Mouse (Mus musculus) erythroblast, embryonic 14.5 days (primary cell): ENCODE results near the gene Gm7534.

ENCODE experiments used
- GATA1 ChIP-seq: IDR thresholded peaks from 2 replicates; pipeline ENCODE4 v1.6.1; 2012; ENCODE audit warnings: low read length, inconsistent platforms, mixed read lengths
- TAL1 ChIP-seq: IDR thresholded peaks from 3 replicates; pipeline ENCODE4 v1.6.1; 2012; ENCODE audit warnings: low read length, inconsistent platforms, mixed read lengths

- TF ChIP-seq GATA1 (no peak), TAL1 (no peak)
Measured at GRCm38 (mm10) chr4:134206488-134207053, 3.8 kb upstream of the Gm7534 start.
